Mouse (Mus musculus): ENCODE results near the gene Wnt5b. TPM values are rescaled to one million over a fixed set of nuclear protein-coding genes. Genes with fewer than 3 reads are reported as not detected.

The Wnt5b gene
- total RNA-seq, 2 experiments from 2014 or later, result 4.7 to 4.9 TPM

- DNase-seq, result no peak
- intact Hi-C loops (cut with DNase I), result loop anchor here (2.0 to 5.0 kb wide), 2 partner anchors 37 to 81 kb away; no protein-coding TSS in a partner anchor
Observed at GRCm38 (mm10) chr6:119429311-119429710, 114.8 kb downstream of the Wnt5b start.

GRCm38 (mm10) chr6:119428611-119429010 lies 115.5 kb downstream of the Wnt5b start:
- no peak for DNase-seq
- intact Hi-C loops (cut with DNase I), result loop anchor here (2.0 to 5.0 kb wide), 2 partner anchors 36 to 80 kb away; no protein-coding TSS in a partner anchor

- intact Hi-C loops (cut with DNase I), result no loop called here
- no peak for DNase-seq
Observed at GRCm38 (mm10) chr6:119421001-119421400, 123.1 kb downstream of the Wnt5b start.

DNA sequence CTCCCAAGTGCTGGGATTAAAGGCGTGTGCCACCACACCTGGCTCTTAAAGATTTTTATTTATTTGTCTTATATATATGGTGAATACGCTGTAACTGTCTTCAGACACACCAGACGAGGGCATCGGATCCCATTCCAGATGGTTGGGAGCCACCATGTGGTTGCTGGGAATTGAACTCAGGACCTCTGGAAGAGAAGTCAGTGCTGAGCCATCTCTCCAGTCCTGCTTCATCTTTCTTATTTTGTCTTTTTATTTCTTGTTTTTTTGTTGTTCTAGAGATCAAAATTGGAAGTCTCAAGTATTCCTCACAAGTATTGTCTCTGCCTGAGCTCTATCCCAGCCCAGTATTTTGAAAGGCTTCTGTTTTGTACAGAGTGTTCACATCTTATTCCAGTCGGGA lies 123.8 kb downstream of the Wnt5b start:
- DNase-seq, result no peak
- intact Hi-C loops (cut with DNase I), result no loop called here

DNA sequence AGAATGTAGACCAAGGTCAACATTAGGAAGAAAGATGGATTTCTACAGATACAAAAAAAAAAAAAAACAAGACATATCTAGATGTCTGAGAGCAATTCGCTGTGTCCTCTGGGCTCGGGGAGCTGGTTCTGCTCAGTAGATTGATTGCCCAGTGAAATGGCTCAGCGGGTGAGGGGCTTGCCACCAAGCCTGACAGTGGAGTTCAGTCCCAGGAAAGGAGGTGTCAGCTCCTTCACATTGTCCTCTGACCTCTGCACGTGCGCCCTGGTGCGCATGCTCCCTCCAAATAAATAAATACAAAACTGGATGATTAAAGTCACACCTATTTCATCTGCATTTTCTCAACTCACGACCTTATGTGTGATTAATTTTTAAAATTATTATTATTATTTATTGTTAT lies 124.7 kb downstream of the Wnt5b start:
- intact Hi-C loops (cut with DNase I), result no loop called here
- DNase-seq, result no peak

- intact Hi-C loops (cut with DNase I), result no loop called here
- peak; percentile 46 to 49 for DNase-seq
Observed at GRCm38 (mm10) chr6:119418392-119419251, 125.5 kb downstream of the Wnt5b start.

DNA sequence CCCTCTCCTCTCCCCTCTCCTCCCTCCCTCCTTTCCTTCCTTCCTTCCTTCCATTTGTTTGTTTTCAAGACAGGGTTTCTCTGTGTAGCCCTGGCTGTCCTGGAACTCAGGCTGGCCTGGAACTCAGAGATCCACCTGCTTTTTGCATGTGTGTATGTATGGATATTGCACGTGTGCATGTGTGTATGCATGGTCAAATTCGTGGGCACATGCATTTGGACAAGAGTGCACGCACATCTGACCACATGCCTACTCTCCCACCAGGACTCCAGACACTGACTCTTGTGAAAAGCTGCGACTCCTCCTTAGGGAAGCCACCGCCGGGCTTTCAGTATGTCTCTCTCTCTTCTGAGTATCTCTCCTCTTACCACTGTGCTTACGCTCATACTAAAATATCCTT lies 126.3 kb downstream of the Wnt5b start:
- intact Hi-C loops (cut with DNase I), result no loop called here
- no peak for DNase-seq

- peak; percentile 71 to 74 for DNase-seq
- intact Hi-C loops (cut with DNase I), result no loop called here
Observed at GRCm38 (mm10) chr6:119417354-119417753, 126.8 kb downstream of the Wnt5b start, which contains the start of gene Adipor2. TSS of gene Adipor2 (minus strand) at chr6:119417704.

GRCm38 (mm10) chr6:119416643-119417042 lies 127.5 kb downstream of the Wnt5b start:
- no peak for DNase-seq
- intact Hi-C loops (cut with DNase I), result no loop called here

DNA sequence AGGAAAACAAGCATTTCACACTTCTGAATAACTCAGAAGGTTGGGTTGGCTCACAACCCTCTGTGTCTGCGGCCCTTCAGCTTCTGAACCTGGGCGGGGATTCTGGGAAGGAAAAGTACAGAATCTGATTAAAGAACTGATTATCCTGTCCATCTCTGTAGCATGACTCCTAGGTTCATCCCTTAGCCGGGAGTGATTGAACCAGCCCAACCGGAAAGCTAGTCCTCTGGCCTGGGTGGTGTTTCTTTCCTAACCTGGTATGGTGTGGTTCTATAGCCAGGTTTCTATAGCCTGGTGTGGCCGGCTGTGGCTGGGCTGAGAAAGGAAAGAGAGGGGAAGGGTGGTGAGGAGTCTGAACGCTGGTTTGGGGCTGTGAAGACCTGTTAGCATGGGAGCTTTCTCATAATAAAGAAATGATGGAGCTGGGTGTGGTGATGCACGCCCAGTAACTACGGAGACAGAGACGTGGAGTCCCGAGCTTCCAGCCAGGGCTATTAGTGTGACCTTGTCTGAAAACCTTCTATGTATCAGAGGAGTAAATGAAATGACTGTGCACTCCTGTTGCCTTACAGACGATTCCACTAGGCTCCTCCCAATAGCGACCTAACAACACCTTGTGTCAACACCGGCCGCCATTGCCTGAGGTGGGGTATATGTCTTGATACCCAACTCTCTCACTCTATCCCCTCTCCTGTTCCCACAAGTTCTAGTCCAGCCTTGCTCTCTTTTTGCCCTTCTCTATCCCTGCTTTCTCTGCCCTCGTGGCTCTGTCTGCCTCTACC lies 129.7 kb downstream of the Wnt5b start:
- no peak for DNase-seq
- intact Hi-C loops (cut with DNase I), result no loop called here

DNA sequence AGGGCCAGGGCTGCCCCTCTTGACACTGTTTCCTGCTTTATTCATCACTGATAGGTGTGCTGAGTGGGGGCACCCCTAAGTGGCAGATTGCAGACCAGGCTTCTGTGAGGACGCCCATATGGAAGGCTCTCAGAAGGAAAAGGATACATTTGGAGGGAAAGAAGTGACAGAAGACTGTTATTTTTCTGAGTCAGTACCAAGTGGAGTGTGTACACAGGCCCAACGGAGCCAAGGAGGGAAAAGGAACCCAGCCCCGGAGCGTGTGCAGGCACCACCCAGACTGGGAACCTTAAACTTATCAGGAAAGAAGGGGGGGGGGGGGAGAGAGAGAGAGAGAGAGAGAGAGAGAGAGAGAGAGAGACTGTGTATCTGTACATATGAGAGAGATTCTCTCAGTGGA lies 131.6 kb downstream of the Wnt5b start:
- intact Hi-C loops (cut with DNase I), result no loop called here
- DNase-seq, result no peak

GRCm38 (mm10) chr6:119411511-119411910 lies 132.6 kb downstream of the Wnt5b start:
- no peak for DNase-seq
- intact Hi-C loops (cut with DNase I), result no loop called here

DNA sequence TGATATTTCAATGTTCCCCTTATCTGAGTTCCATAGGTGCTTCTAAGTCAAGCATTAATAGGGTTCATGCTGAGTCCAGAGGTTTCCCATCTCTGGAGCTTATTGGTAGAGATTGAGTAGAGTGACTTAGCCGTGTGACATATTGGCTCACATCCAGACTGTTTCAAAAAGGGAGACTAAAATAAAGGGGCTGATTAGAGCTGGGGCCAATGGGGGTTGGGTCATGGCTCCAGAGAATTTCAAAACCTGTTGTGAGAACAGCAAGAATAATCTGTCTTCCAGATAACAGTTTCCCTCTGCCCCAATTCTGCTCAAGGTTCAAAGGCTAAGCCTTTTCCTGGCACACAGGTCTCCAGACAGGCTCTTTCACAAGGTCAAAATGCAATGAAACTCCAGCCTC lies 134.4 kb downstream of the Wnt5b start:
- no peak for DNase-seq
- intact Hi-C loops (cut with DNase I), result no loop called here

- DNase-seq, result no peak
- intact Hi-C loops (cut with DNase I), result no loop called here
Observed at GRCm38 (mm10) chr6:119408582-119408981, 135.6 kb downstream of the Wnt5b start.

GRCm38 (mm10) chr6:119407818-119408217 lies 136.3 kb downstream of the Wnt5b start:
- DNase-seq, result no peak
- intact Hi-C loops (cut with DNase I), result no loop called here

DNA sequence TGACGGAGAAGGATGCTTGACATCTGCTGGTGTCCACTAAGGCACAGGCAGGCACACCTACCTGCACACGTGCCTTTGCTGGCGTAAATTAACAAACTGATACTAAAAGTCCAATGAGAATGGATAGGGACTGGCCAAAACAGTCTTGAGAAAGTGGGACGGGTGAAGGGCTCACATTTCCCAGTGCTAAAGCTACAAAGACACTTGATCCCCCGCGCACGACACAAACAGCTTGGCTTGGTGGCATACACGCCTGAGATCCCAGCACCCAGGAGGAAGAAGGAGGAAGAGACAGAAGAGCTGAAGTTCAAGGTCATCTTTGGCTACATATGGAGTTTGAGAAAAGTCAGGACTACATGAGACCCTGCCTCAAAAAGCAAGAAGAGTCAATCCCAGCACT lies 137.6 kb downstream of the Wnt5b start:
- intact Hi-C loops (cut with DNase I), result no loop called here
- DNase-seq, result no peak

- no peak for DNase-seq
- intact Hi-C loops (cut with DNase I), result no loop called here
Observed at GRCm38 (mm10) chr6:119405310-119405709, 138.8 kb downstream of the Wnt5b start.

GRCm38 (mm10) chr6:119404854-119405253 lies 139.3 kb downstream of the Wnt5b start:
- intact Hi-C loops (cut with DNase I), result no loop called here
- no peak for DNase-seq

- intact Hi-C loops (cut with DNase I), result no loop called here
- DNase-seq, result no peak
Observed at GRCm38 (mm10) chr6:119402976-119403375, 141.2 kb downstream of the Wnt5b start.

DNA sequence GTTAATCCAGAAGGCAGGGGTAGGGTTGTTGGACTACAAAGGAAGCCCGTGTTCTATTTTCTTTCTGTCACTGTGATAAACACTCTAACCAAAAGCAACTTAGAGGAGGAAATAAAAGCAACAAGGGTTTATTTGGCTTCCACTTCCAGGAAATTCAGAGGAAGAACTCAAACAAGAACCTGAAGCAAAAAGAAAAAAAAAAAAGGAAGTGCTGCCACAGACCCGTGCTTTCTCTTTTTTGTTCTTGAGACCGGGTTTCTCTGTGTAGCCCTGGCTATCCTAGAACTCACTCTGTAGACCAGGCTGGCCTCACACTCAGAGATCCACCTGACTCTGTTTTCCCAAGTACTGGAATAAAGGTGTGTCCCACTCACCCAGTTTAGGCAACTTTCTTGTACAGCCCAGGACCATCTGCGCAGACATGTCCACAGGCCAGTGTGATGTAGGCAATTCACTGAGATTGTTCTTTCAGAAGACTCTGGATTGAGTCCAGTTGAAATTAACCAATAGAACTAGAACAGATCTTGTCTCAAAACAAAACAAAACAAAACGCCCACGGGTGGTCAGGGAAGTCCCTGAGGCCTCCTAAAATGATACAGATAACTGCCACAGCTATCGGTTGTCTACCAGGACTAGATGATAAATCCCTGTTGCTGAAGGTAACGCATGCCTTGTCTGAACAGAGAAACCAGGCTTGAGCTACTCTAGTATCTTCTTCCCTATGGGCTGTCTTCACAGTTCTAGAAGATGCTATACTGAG lies 142.4 kb downstream of the Wnt5b start:
- intact Hi-C loops (cut with DNase I), result no loop called here
- DNase-seq, result no peak

- no peak for DNase-seq
- intact Hi-C loops (cut with DNase I), result no loop called here
Observed at GRCm38 (mm10) chr6:119400649-119401048, 143.5 kb downstream of the Wnt5b start.

All from heart, postnatal 14 days (tissue).